10 mouse cellular contexts compared by ENCODE assay signal in the genomic region with DNA sequence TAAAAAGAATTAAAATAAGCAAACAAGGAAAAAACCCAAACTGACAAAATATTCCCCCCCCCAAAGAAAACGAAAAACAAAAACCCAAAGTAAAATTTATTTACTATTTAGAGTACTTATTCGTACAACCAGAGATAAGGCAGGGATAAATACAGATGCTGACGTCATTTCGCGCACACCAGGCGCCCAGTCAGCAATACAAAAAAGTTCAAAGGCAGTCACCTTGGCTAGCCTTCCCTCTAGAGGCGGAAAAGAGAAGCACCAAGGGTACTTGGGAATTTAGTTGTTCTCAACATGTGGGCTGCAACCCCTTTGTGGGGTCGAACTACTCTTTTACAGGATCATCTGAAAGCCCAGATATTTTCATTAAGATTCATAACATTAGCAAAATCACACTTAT. TPM values are rescaled to one million over a fixed set of nuclear protein-coding genes. Genes with fewer than 3 reads are reported as not detected.
DNase-seq lines count a peak whose midpoint lies in the region; TF ChIP-seq lines count a peak whose summit lies in the region.
"Had no signal": no experiment of that assay in that cellular context is flagged by ENCODE, and none has a peak within 500 bp of the region (broad histone marks: within the 10 kb centered on the region; RNA-seq: fewer than 3 reads in every experiment).

No protein-coding gene starts in this region.

- 14% methylated on average over 8 of the region's 8 CpGs for WGBS in embryonic facial prominence, embryonic 10.5 days
- 7% methylated on average over 8 of the region's 8 CpGs for WGBS in small intestine, adult 2 months
- 22% methylated on average over 8 of the region's 8 CpGs for WGBS in forebrain, embryonic 10.5 days

- no peak overlapping the region for H3K4me3 ChIP-seq in embryonic facial prominence, embryonic 10.5 days
- no peak overlapping the region for H3K4me3 ChIP-seq in small intestine, adult 2 months (ENCODE audit: low read depth, low read length)
- no peak overlapping the region for H3K4me3 ChIP-seq in forebrain, embryonic 10.5 days
- H3K4me3 ChIP-seq: embryonic facial prominence, embryonic 15.5 days had no signal

- no peak overlapping the region for H3K27ac ChIP-seq in embryonic facial prominence, embryonic 10.5 days (replicated peaks)
- H3K27ac ChIP-seq in small intestine, adult 2 months (ENCODE audit: insufficient read depth, low read depth, low read length) = no peak overlapping the region
- H3K27ac ChIP-seq in forebrain, embryonic 10.5 days = no peak overlapping the region
- H3K27ac ChIP-seq: embryonic facial prominence, embryonic 15.5 days had no signal

- DNase-seq in retina, embryonic 14.5 days (ENCODE audit: low spot score) = peak; percentile 59
- DNase-seq in retina, postnatal 1 day = no peak
- DNase-seq in MN1 (ENCODE audit: low spot score) = peak; percentile 56
- DNase-seq in embryonic facial prominence, embryonic 10.5 days (ENCODE audit: low spot score) = peak; percentile 35
- no peak for DNase-seq in forebrain, embryonic 10.5 days (ENCODE audit: extremely low spot score, low spot score)
- DNase-seq in cerebellum, adult 11-12 months = no peak
- DNase-seq in urinary bladder, postnatal 36 days (ENCODE audit: low spot score in 2 of 2) = no peak
- DNase-seq: left cerebral cortex, postnatal 4 days had no signal

- peaks cover 20% of the 10 kb centered on the region for H3K27me3 ChIP-seq in embryonic facial prominence, embryonic 10.5 days (replicated peaks; ENCODE audit: low read depth, poor library complexity, severe bottlenecking)
- H3K27me3 ChIP-seq in small intestine, adult 2 months (ENCODE audit: control insufficient read depth, insufficient read depth, low read length) = peaks cover 3% of the 10 kb centered on the region; the same call in 1 of the 2 replicates
- H3K27me3 ChIP-seq in forebrain, embryonic 10.5 days (ENCODE audit: poor library complexity, severe bottlenecking) = peaks cover 28% of the 10 kb centered on the region

- H3K4me1 ChIP-seq in embryonic facial prominence, embryonic 10.5 days = peaks cover 12% of the 10 kb centered on the region
- H3K4me1 ChIP-seq in small intestine, adult 2 months (ENCODE audit: control insufficient read depth, insufficient read depth, insufficient read length, low read length) = no peaks in the 10 kb centered on the region
- peaks cover 15% of the 10 kb centered on the region for H3K4me1 ChIP-seq in forebrain, embryonic 10.5 days
- H3K4me1 ChIP-seq: embryonic facial prominence, embryonic 15.5 days had no signal

- H3K36me3 ChIP-seq in embryonic facial prominence, embryonic 10.5 days (replicated peaks) = no peaks in the 10 kb centered on the region
- no peaks in the 10 kb centered on the region for H3K36me3 ChIP-seq in small intestine, adult 2 months (ENCODE audit: control insufficient read depth, insufficient read depth, low read length)
- peaks cover 19% of the 10 kb centered on the region for H3K36me3 ChIP-seq in forebrain, embryonic 10.5 days (replicated peaks)
- H3K36me3 ChIP-seq: embryonic facial prominence, embryonic 15.5 days had no signal

- H3K9me3 ChIP-seq in embryonic facial prominence, embryonic 10.5 days = no peaks in the 10 kb centered on the region
- H3K9me3 ChIP-seq in forebrain, embryonic 10.5 days = peaks cover 9% of the 10 kb centered on the region
- H3K9me3 ChIP-seq: embryonic facial prominence, embryonic 15.5 days had no signal

- peak; percentile 27; the same call in 1 of the 2 replicates for TF ChIP-seq CTCF in small intestine, adult 2 months (IDR thresholded peaks at IDR 0.05; ENCODE audit: extremely low read depth, insufficient read length, insufficient replicate concordance, low read depth, low read length)

- TF ChIP-seq POLR2A in small intestine, adult 2 months (IDR thresholded peaks at IDR 0.05; ENCODE audit: low read depth, low read length) = no peak

RNA-seq across cellular contexts. Expression of a gene that starts 7.1 kb away (rescaled TPM):
- polyA plus RNA-seq in embryonic facial prominence, embryonic 10.5 days (2016; fragmentation: Nextera tagmentation; extraction: Ambion mirVana) = 25.4 and 26.0 TPM in 2 replicates
- 6.4 and 14.1 TPM in 2 replicates for polyA plus RNA-seq in small intestine, adult 2 months (2012; rRNA removed)
- 24.6 and 26.7 TPM in 2 replicates for polyA plus RNA-seq in forebrain, embryonic 10.5 days (2016; fragmentation: Nextera tagmentation; extraction: Ambion mirVana)

RNA-seq across cellular contexts. Expression of a gene that starts 11.5 kb away (rescaled TPM):
- polyA plus RNA-seq in embryonic facial prominence, embryonic 10.5 days (2016; fragmentation: Nextera tagmentation; extraction: Ambion mirVana) = 17.5 and 19.7 TPM in 2 replicates
- 2.6 TPM in 1 of 2 replicates, not detected in the other for polyA plus RNA-seq in small intestine, adult 2 months (2012; rRNA removed)
- polyA plus RNA-seq in forebrain, embryonic 10.5 days (2016; fragmentation: Nextera tagmentation; extraction: Ambion mirVana) = 60.7 and 78.7 TPM in 2 replicates

RNA-seq across cellular contexts. Expression of a gene that starts 31.9 kb away (rescaled TPM):
- 191 and 194 TPM in 2 replicates for polyA plus RNA-seq in embryonic facial prominence, embryonic 10.5 days (2016; fragmentation: Nextera tagmentation; extraction: Ambion mirVana)
- 15.9 and 42.5 TPM in 2 replicates for polyA plus RNA-seq in small intestine, adult 2 months (2012; rRNA removed)
- 233 and 246 TPM in 2 replicates for polyA plus RNA-seq in forebrain, embryonic 10.5 days (2016; fragmentation: Nextera tagmentation; extraction: Ambion mirVana)

Comparison
In these comparisons a context has a peak if more than half of its experiments do, and no peak if none do; other contexts are left out.
1. DNase-seq: peak in retina, embryonic 14.5 days (single experiment), MN1 (single experiment) and embryonic facial prominence, embryonic 10.5 days (single experiment); none in retina, postnatal 1 day (single experiment), forebrain, embryonic 10.5 days (single experiment), cerebellum, adult 11-12 months (single experiment) and urinary bladder, postnatal 36 days (0 of 2).